Mouse (Mus musculus): Measurements from ENCODE around the gene Rad51b.

DNA sequence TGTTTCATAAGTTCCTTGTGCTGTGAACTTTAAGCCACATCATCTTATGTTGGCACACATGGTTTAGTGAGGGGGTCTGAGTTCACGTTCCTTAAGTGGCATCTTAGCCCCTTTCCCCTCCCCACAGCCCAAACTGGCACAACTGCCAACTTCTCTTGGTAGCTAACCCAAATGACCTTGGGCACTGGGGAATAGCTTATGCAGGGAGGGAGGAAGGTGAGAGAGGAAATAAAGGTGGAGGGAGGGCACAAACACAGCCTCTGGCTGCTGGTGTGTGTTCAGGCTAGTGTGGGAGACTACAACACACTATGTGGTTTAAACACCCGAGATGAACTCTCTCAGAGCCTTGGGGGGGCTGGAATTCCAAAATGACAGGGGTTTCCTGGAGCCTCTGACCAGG, 525.3 kb downstream of the Rad51b start:
- TF ChIP-seq CTCF (conservative IDR thresholded peaks at IDR 0.05; ENCODE audit: low read length) (no peak), POU5F1 (IDR thresholded peaks at IDR 0.05; ENCODE audit: borderline replicate concordance, low read length) (no peak), NANOG (IDR thresholded peaks at IDR 0.05; ENCODE audit: borderline replicate concordance, low read length) (no peak)

Measured in E14TG2a.4 (cell line).